Mouse (Mus musculus): ENCODE measurements around the gene Mical3. TPM values are rescaled to one million over a fixed set of nuclear protein-coding genes. Genes with fewer than 3 reads are reported as not detected.

Mical3 gene
- total RNA-seq, 1 experiment from 2014 or later: 6.6 TPM

DNA sequence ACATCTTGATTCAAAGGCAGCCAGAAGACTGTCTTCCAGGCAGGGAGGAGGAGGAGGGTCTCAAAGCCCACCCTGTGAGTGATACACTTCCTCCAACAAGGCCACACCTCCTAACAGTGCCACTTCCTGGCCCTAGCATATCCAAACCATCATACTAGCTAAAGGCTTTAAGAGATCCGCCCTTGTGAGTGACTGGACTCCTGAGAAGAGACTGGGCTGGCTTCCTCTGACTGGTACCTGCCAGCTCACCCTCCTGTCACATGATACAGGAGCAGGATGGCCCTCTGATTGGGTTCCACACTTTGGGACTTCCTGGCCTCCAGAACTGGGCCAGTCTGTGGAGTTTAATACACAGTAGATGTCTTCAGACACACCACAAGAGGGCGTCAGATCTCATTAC, 58.2 kb downstream of the Mical3 start:
- ATAC-seq (replicated peaks in 1 of 2; ENCODE audit: insufficient read depth in 1 of 2, low FRiP score in 2 of 2, low TSS enrichment in 1 of 2, low read depth in 1 of 2, poor library complexity in 2 of 2, severe bottlenecking in 2 of 2): no peak

DNA sequence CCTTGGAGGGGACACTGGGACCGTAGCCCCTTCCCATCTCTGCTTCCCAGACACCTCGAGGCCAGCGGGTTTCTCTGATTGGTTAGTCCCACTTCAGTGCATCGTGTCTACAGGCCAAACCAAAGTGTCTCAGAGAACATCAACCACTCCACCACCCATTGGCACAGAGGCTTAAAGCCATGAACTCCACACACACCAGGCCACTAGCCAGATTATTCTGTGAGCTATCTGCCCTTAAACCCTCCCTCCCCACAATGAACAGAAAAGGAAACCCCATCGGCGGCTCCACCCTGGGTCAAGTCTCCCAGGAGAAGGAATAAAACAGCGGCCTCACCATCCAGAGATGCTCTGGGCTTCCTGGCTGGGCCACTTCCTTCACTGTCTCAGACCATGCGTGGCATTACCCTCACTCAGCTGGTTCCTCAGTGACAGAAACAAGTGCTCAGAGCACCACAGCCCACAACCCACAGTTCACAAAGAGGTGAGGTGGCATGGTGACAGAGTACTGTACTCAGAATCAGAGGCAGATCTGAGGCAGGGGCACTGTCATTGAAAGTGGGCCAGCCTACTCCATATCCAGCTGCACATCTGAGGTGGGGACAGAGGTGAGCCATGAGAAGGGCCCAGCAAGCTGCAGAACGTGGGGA, 60.1 kb downstream of the Mical3 start:
- ATAC-seq (replicated peaks in 1 of 2; ENCODE audit: insufficient read depth in 1 of 2, low FRiP score in 2 of 2, low TSS enrichment in 1 of 2, low read depth in 1 of 2, poor library complexity in 2 of 2, severe bottlenecking in 2 of 2): peak; percentile 59 to 65

DNA sequence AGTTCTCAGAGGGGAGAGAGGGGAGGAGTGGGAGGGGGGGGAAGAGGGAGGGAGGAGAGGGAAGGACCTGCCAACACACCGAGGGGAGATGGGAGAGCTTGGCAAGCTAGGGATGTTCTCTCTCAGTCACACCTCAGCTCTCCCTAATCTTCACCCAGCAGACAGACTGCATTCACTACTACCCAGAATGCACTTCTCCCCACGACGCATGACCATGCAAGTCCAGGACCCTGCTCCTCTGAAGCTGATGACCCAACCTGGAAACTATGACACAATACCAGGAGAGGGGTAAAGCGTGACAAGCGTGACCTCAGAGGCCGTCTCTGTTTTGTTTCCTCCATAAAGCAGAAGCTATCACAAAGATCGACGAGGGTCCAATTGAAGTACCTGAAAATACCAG, 61.6 kb downstream of the Mical3 start:
- ATAC-seq (replicated peaks in 1 of 2; ENCODE audit: insufficient read depth in 1 of 2, low FRiP score in 2 of 2, low TSS enrichment in 1 of 2, low read depth in 1 of 2, poor library complexity in 2 of 2, severe bottlenecking in 2 of 2): peak in 1 of 2 experiments; percentile 11; a peak in 1 of 4 replicates

DNA sequence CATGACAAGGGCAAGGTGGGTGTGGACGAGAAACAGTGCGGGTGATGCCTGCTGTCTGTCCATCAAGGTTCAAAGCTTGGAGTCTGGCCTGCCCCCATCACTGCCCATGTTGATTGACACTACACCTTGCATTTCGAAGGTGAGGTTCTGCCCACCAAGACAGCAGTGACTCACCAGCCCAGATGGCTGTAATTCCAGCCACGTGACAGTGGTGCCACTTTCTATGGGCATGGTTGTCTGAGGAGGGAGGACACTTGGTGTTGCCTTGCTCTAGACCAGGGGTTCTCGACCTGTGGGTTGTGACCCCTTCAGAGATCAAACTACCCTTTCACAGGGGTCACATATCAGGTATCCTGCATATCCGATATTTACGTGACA, 62.7 kb downstream of the Mical3 start:
- no peak for ATAC-seq (replicated peaks in 1 of 2; ENCODE audit: insufficient read depth in 1 of 2, low FRiP score in 2 of 2, low TSS enrichment in 1 of 2, low read depth in 1 of 2, poor library complexity in 2 of 2, severe bottlenecking in 2 of 2)

DNA sequence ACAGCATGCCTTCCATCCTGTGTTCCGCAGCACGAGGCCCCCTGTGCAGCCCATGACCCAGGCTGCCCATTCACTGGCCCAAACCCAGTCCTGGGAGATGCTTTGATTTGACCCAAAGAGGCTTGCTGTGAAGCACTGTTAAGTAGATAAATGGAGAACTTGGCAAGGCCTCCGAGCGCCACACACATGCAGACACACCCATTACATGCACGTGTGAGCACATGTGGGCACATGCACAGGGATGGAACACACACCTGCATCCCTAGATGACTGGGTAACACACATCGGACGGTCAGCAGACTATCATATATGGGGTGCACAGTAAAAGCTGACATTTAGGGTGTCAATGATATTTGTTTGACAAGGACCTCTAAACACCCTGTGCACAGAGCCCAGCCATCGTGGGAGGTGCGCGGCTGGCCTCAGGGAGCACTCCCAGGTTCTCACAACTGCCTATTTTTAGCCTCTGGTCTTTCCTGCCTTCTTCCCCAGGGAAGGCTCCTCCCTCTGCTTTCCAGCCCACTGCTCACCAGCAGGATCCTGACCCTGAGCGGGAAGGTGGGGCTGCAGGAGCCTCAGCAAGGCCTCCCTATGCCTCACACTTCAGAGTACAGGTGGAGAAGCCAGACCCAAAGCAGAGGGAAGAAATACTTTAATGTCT, 63.2 kb downstream of the Mical3 start:
- no peak for ATAC-seq (replicated peaks in 1 of 2; ENCODE audit: insufficient read depth in 1 of 2, low FRiP score in 2 of 2, low TSS enrichment in 1 of 2, low read depth in 1 of 2, poor library complexity in 2 of 2, severe bottlenecking in 2 of 2)

DNA sequence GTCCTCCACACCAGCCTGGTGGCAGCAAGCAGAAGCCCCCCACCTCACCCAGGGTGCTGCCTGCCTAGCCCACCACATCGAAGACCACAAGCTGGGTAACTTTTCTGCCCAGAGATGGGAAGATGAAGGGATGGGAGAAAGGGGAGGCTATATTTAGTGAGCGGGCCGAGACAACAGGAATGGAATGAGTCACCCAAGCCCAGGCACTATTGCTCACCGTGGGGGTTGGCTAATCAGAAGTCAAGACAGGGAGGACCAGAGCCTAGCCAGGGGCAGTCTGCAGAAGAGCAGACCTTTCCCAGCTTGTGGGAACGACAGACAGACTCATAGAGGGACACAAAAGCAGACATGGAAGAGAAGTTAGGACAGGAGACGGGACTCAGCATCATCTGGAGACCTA, 64.0 kb downstream of the Mical3 start:
- no peak for ATAC-seq (replicated peaks in 1 of 2; ENCODE audit: insufficient read depth in 1 of 2, low FRiP score in 2 of 2, low TSS enrichment in 1 of 2, low read depth in 1 of 2, poor library complexity in 2 of 2, severe bottlenecking in 2 of 2)

DNA sequence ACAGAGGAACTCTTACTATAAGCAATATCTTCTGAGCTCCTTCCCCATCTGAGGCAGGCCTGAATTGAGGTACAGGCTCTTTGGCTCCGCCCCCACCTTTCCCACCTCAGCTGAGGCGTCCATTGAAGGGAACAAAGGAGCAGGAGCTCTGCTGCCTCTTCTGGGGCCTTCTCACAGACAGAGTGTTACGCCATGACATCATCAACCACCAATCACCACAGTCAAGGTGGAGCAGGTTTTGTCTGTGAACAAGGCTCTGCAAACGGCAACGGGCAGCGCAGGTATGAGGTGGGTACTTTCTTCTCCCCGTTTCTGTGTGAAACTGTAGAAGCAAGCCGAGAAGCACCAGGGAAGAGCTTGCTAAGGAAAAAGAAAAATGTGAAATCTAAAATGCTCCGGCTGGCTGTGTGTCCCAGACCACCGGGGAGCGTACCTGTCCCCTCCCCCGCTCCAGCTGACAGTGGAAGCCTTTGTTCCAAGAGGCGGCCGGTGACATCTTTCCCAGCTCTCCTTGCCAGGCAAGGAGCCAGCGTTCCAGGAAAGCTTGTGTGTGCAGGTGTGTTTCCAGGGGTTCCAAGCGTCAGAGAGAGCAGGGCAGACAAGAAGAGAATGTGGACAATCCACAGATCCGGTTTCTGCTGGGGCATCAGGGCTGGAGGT, 66.3 kb downstream of the Mical3 start:
- ATAC-seq (replicated peaks in 1 of 2; ENCODE audit: insufficient read depth in 1 of 2, low FRiP score in 2 of 2, low TSS enrichment in 1 of 2, low read depth in 1 of 2, poor library complexity in 2 of 2, severe bottlenecking in 2 of 2): no peak

DNA sequence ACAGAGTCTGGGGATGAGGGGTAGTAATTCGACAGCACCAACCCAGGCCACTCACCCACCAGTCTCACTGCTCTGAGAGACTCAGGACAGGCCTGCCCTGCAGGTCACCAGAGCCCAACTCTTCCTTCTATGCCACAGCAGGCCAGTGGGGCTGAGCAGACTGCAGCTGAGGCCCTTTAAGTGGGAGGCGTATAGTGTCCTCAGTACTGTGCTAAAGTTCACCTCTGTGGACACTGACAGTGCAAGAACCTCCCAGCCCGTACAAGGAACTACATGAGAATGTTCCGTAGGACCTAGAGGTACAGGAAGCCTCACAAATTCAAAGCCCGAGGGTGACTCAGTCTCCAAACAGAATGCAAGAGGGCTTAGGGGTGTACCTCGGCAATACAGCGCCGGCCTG, 67.0 kb downstream of the Mical3 start:
- no peak for ATAC-seq (replicated peaks in 1 of 2; ENCODE audit: insufficient read depth in 1 of 2, low FRiP score in 2 of 2, low TSS enrichment in 1 of 2, low read depth in 1 of 2, poor library complexity in 2 of 2, severe bottlenecking in 2 of 2)

DNA sequence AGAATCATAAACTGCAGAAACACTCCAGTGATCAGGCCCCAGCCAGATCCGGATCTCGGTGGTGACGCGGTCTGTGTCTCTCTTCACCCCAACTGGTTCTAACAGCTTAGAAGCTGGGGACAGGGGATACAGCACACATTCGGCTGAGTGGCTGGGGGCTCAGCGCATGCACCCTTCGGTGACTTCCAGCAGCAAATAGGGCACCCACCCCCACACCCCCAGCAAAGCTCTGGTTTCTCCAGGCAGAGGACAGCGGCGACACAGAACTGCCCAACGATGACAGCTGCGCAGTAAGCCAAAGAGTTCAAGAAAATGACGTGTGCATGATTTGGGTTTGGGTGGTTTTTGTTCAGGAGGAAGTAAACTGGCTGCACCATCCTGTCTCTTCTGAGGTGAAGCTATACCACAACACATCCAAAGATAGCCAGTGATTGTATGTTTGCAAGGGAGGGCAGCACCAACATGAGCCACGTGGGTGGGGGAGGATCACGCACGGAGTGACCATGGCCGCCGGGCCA, 67.8 kb downstream of the Mical3 start:
- peak; percentile 76 to 78 for ATAC-seq (replicated peaks in 1 of 2; ENCODE audit: insufficient read depth in 1 of 2, low FRiP score in 2 of 2, low TSS enrichment in 1 of 2, low read depth in 1 of 2, poor library complexity in 2 of 2, severe bottlenecking in 2 of 2)

DNA sequence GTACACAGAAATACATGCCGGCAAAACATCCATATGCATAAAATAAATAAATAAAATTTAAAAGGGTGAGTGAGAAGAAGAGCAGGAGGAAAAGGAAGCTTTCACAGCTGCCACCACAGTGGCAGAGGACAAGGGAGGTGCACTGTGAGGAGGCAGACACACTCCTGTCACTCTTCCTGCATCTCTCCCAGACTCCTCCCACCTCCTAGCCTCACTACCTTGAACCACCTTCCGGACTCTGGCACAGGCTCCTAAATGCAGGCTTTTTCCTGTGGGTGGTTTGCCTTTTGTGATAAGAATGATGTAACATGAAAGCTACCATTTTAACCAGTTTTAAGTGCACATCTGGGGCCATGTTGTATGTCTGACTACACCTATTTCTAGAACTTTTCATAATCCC, 72.8 kb downstream of the Mical3 start:
- no peak for ATAC-seq (replicated peaks in 1 of 2; ENCODE audit: insufficient read depth in 1 of 2, low FRiP score in 2 of 2, low TSS enrichment in 1 of 2, low read depth in 1 of 2, poor library complexity in 2 of 2, severe bottlenecking in 2 of 2)

DNA sequence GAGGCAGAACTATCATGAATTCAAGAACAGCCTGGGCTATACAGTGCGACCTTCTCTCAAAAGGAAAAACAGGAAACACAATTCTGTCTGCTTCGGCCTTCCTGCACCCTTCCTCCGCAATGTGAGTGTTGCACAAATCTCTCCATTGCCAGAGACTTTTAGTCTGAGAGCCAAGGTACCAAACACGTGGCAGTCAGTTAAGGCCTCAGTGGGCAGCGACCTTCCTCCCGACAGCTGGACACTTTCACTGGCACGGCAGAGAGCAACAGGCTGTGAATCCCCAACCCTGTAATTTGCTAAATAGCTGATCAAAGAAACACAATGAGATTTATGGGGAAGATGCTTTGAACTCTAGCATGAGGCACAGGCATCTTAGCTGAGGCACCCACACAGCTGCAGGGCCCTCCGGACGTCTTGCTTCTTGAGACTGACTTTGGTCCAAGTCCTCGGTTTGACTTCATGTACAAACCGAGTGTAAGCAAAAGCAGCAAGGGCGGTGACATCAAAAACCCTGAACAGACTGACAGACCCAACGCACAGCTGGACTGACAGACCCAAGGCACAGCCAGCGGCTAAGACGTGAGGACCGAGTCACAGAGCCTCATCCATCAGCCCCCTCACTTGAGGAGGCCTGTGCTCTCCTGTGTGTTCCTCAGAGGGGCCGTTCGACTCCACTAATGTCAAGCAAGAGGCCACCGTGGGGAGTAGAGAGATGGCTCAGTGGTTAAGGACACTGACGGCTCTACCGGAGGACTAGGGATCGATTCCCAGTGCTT, 73.4 kb downstream of the Mical3 start:
- ATAC-seq (replicated peaks in 1 of 2; ENCODE audit: insufficient read depth in 1 of 2, low FRiP score in 2 of 2, low TSS enrichment in 1 of 2, low read depth in 1 of 2, poor library complexity in 2 of 2, severe bottlenecking in 2 of 2): no peak

DNA sequence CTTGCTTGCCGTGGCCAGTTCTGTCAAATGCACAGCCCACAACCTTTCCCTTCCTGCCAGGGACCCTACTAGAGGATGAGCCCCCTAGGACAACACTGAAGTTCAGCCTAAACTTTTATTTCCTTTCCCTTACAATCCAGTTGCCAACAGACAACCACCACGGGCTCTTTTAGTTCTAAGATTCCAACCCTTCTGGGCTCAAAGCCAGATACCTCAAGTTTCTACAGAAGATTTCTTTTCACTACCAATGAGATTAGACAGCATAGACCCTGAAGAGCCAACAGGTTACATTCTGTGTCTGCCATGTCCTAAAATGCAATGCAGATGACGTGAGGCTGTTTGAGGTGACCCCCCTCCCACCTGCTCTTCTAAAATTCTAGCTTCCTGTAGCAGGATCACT, 75.3 kb downstream of the Mical3 start:
- ATAC-seq (replicated peaks in 1 of 2; ENCODE audit: insufficient read depth in 1 of 2, low FRiP score in 2 of 2, low TSS enrichment in 1 of 2, low read depth in 1 of 2, poor library complexity in 2 of 2, severe bottlenecking in 2 of 2): no peak

DNA sequence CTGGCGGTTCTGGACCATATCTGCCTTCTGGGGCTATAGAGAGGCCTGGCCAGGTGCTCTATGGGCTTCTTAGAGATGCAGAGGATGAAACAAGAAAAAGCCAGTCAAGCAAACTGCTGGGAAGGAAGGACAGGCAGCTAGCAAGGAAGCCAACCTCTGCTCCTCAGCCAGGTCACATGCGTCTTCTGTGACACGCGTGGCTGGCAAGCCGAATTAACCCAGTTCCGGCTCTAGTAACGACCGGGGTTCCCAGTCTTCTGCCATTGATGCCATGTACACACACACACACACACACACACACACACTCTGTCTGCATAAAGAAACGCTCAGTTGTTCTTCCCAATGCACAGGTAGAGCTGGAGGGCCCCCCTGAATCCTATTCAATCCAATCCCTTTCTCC, 75.9 kb downstream of the Mical3 start:
- no peak for ATAC-seq (replicated peaks in 1 of 2; ENCODE audit: insufficient read depth in 1 of 2, low FRiP score in 2 of 2, low TSS enrichment in 1 of 2, low read depth in 1 of 2, poor library complexity in 2 of 2, severe bottlenecking in 2 of 2)

DNA sequence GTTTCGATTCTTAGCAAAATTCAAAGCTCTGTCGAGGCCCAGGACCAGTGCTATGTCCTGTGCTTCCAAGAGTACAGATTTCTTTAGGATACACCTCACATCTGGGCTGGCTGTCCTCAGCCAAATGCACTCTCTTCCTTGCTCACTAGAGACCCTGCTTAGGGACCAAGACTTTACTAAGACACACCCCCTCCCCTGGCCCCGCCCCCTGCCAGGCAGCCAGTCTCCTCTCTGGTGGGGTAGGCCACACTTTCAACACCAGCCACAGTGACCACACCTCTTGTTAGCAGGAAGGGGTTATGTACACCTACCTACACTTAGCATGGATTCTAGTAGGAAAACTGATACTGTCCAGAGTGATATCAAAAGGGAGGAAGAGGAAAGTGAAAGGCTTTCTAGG, 76.5 kb downstream of the Mical3 start:
- no peak for ATAC-seq (replicated peaks in 1 of 2; ENCODE audit: insufficient read depth in 1 of 2, low FRiP score in 2 of 2, low TSS enrichment in 1 of 2, low read depth in 1 of 2, poor library complexity in 2 of 2, severe bottlenecking in 2 of 2)

DNA sequence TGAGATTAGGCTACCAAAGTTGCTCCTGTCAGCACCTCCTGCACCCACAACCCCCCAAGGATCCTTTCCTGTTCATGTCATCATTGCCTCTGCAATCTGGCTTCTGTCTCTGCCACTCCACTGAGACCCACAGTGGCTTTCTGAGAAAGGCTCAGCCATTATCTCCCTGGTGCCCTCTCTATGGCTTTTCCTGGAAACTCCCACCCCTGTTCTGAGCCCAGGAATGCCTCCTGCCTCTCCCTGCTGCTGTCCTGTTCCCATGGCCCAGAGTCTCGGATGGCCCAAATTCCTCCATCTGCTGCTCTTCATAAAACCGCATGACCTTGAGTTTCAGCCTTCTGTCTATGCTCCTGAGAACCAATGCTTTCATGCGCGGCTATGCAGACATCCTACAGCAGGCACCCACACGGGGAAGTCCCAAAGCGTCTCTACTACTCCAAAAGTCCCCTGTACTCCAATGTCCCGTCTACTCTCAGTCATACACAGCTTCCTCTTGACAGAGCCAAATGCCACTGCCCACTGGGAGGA, 77.2 kb downstream of the Mical3 start:
- no peak for ATAC-seq (replicated peaks in 1 of 2; ENCODE audit: insufficient read depth in 1 of 2, low FRiP score in 2 of 2, low TSS enrichment in 1 of 2, low read depth in 1 of 2, poor library complexity in 2 of 2, severe bottlenecking in 2 of 2)

DNA sequence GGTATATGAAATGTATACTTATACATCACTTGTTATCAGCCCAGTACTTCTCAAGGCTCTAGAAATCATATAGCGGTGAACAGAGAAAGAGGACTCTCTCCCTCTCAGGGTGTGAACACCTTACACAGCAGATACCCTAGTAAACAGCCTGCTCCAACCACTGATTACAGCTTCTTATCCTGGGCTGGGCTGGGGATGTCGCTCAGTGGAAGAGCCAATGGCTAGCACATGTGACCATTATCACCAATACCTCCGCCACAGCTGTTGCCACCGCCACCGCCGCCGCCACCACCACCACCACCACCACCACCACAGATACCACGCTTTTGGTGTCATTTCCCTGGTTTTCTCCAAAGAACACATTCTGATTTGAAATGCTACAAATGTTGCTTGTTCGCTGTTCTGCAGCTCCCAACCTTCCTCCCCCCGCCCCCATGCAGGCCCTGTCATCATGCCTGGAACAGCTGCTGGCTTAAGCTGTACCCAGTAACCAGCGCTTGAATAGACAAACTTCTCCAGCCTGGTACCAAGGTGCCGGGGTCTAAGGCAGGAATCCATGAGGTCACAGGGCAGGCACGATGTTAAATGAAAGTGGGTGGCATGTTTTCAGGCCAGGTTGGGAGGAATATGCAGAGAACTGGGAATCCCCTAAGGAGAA, 78.7 kb downstream of the Mical3 start:
- no peak for ATAC-seq (replicated peaks in 1 of 2; ENCODE audit: insufficient read depth in 1 of 2, low FRiP score in 2 of 2, low TSS enrichment in 1 of 2, low read depth in 1 of 2, poor library complexity in 2 of 2, severe bottlenecking in 2 of 2)

DNA sequence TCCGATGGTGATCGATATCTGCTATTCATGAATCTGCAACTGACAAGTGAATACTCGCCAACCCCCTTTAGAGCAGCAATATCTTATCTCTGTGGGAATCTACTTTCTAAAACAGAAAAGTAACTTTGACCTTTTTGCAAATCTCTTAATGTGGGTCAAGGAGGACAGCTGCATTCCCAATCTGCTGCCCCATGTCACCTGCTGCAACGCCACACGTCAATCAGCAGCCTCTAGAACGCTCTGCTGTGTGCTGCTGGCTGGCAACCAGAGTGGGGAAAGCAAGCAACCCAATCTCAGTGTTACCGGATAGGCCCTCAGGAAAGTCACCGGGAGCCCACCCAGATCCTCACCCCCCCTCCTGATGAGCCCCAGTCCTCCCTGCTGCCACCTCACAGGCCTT, 79.4 kb downstream of the Mical3 start:
- ATAC-seq (replicated peaks in 1 of 2; ENCODE audit: insufficient read depth in 1 of 2, low FRiP score in 2 of 2, low TSS enrichment in 1 of 2, low read depth in 1 of 2, poor library complexity in 2 of 2, severe bottlenecking in 2 of 2): no peak
